Mouse (Mus musculus) lung, postnatal 25 days (tissue): ENCODE data around the gene Nol8.
A peak's percentile ranks its signal among the peaks of the same experiment; 100 is the strongest.

ENCODE experiments used
- DNase-seq: peaks from one replicate; pipeline ENCODE4 v3.0.0; 2022; ENCODE audit warnings: low spot score

Nol8 gene

DNA sequence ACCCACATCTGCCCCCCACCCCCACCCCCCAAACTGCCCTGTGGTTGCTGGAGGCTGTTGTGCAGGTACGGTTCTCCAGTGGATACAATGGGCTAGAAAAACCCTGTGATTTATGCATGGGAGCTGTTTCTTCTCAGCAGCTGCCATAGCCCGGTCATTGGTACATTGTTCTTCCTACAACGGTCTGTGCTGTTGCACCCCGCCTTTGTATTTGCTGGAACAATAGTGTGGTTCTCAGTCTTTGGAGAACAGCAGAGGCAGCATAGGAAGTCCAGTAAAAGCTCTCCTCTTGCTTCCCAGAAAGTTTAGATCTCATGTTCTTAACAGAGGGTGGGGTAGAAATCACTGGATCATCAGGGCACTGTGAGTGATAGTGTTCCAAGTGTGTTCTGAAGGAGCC is 31.4 kb downstream of the Nol8 start:
- no peak for DNase-seq

DNA sequence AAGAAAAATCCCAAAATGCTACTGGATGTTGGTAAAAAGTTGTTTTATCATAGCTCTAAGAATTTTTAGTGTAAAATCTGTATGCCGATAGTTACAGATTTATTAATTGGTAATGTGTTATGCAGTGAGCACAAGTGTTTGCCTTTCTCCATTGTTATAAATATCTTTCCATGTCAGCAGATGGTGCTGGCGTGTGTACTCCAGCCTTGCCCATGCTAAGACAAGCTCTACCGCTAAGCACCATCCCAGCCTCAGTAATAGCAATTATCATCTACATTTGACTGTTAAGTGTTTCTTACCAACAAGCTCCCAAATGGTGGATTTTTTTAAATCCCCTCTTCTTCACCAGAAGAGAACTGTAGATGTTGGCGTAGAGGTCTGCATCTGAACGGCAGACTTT is 38.2 kb downstream of the Nol8 start:
- no peak for DNase-seq

- DNase-seq, result no peak
Measured at GRCm38 (mm10) chr13:49703216-49703779, 50.4 kb downstream of the Nol8 start.

DNA sequence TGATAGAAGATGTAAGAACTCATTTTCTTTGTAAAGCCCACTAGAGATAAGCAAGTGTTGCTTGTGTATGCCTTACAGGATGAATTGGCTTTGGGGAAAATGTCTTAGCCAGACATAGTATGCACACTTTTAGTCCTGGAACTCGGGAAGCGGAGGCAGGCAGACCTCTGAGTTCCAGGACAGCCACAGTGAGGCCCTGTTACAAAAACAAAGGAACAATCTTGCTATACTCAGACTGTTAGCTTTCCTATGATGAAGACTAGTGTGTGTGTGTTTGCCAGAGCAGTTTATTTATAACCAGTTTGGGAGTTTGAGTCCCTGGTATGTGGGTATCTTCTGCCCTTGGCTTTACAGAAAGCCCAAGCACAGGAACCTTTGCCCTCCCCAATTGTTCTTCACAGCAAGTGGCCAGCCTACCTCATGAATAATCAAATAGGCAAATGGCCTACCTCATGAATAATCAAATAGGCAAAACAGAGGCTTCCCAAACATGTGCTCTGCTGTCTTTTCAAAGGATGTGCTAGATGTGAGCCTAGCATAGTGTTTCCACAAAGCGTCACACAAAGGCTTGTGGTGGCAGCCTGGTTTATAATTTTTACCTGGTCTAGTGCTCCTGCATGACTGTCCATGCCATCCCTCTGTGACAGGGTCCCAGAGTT is 53.3 kb downstream of the Nol8 start:
- no peak for DNase-seq

DNA sequence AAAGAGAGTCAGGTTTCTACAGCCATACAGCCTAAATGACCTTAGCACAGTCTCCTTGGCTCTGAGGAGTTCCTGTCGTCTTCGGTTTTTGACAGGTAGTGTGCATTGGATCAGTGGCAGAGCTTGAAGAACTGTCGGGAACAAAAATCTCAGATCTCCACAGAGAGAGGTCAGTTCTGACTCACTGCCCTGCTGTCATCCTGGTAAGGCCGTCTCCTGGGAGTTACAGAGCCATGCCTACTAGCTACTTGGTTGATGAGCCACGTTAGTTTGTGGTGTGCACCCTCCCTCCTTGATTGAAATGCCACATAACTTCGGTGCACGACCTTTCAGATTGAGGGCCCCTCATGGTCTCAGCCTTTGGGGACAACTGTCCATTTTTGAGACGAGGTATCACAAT is 55.4 kb downstream of the Nol8 start:
- DNase-seq, result no peak

DNA sequence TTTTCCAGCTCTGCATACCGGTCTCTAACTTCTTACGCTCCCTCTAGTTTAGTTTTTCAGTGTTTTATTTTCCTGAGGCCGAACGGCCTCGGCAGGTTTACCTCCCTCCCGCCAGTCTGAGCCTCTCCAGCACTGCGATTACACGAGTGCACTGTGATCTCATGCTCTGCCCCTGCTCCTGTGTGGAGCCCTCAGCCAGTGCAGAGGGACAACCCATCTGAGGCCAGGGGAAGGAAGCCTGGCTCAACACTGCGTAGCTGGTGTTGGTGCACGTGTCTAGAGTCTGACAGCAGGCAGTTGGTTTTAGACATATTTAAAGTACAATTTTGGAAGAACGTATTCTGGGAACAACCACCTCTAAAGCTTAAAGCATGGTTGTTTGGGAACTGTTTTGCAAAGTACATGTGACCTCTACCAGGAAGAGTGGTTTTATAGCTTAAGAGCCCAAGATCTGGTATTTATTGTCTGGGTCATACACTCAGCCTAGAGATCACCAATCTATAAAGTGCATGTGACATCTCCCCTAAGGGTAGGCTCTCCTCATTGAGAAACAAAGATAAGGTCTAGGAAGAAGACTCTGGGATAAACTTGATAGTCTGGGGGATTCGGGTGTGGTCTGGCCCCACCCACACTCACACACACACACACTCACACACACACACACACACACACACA is 59.3 kb downstream of the Nol8 start:
- no peak for DNase-seq

- peak; percentile 43 for DNase-seq
Measured at GRCm38 (mm10) chr13:49719310-49719709, 66.4 kb downstream of the Nol8 start.
